Mouse (Mus musculus) neural tube, embryonic 14.5 days (tissue): ENCODE measurements around the gene Ube2o. TPM values are rescaled to one million over a fixed set of nuclear protein-coding genes. Genes with fewer than 3 reads are reported as not detected.

Experiments used
- ATAC-seq: fragments of 200-750 bp; cut with Nextera tagmentation; 2 replicates; pipeline ENCODE4 v1.8.0; 2017; ENCODE audit warnings: low read depth, mild to moderate bottlenecking, moderate TSS enrichment, moderate library complexity
- H3K27ac ChIP-seq: fragments of 300-500 bp; sonication (generic); 2 replicates; pipeline ENCODE4 v1.5.1; 2014; ENCODE audit warnings: low read depth, mild to moderate bottlenecking, control low read depth, low read length, moderate library complexity, mixed read lengths
- H3K27me3 ChIP-seq: fragments of 300-500 bp; sonication (generic); 2 replicates; pipeline ENCODE4 v1.6.1; 2014; ENCODE audit warnings: low read length; ENCODE audit not compliant: control insufficient read depth, insufficient read depth
- H3K36me3 ChIP-seq: fragments of 300-500 bp; sonication (generic); 2 replicates; pipeline ENCODE4 v1.6.1; 2014; ENCODE audit warnings: low read length, mixed read lengths; ENCODE audit not compliant: control insufficient read depth, insufficient read depth
- H3K4me1 ChIP-seq: fragments of 300-500 bp; sonication (generic); 2 replicates; pipeline ENCODE4 v1.6.1; 2014; ENCODE audit warnings: low read length; ENCODE audit not compliant: control insufficient read depth, insufficient read depth
- H3K4me2 ChIP-seq: fragments of 300-500 bp; sonication (generic); 2 replicates; pipeline ENCODE4 v1.6.1; 2014; ENCODE audit warnings: mild to moderate bottlenecking, low read depth, low read length, control low read depth
- H3K4me3 ChIP-seq: fragments of 300-500 bp; sonication (generic); 2 replicates; pipeline ENCODE4 v1.5.1; 2014; ENCODE audit warnings: low read depth, low read length, control low read depth, mixed read lengths
- H3K9ac ChIP-seq: fragments of 300-500 bp; sonication (generic); replicated peaks from 2 replicates; pipeline ENCODE4 v1.6.1; 2014; ENCODE audit warnings: low read depth, mild to moderate bottlenecking, control low read depth, low read length, mixed read lengths
- H3K9me3 ChIP-seq: fragments of 300-500 bp; sonication (generic); 2 replicates; pipeline ENCODE4 v1.6.1; 2016; ENCODE audit warnings: low read length; ENCODE audit not compliant: control insufficient read depth
- whole genome bisulfite sequencing: fragments of 180-500 bp; shearing (Covaris S2); extraction: QIAGEN DNeasy Blood & Tissue Kit; methylation state at CpG from one replicate; pipeline ENCODE4 v1.1.7; 2014; 5-methylcytosine and 5-hydroxymethylcytosine counted together
- polyA plus RNA-seq: library from polyadenylated mRNA; unstranded; fragments of >200 nt; fragmentation: Nextera tagmentation; extraction: Ambion mirVana; gene quantifications from 2 replicates; pipeline ENCODE4 v1.2.1, GENCODE M21; 2014

Gene Ube2o
- polyA plus RNA-seq, result 26.2 and 30.2 TPM in 2 replicates

- H3K4me3 ChIP-seq, result peak within 1 kb of the TSS; percentile 100
- no peaks in the 10 kb centered on the region for H3K27me3 ChIP-seq
- no peaks in the 10 kb centered on the region for H3K36me3 ChIP-seq
- H3K9me3 ChIP-seq, result no peaks in the 10 kb centered on the region
- peak within 1 kb of the TSS; percentile 56 for H3K4me2 ChIP-seq
- under 1% methylated on average over 46 of the region's 51 CpGs for WGBS
- peak within 1 kb of the TSS; percentile 96 for H3K9ac ChIP-seq
- peaks cover 24% of the 10 kb centered on the region for H3K4me1 ChIP-seq
- peak; percentile 86 for ATAC-seq
- H3K27ac ChIP-seq, result peak within 1 kb of the TSS; percentile 96
These were observed at the start of gene Ube2o for GRCm38 (mm10) chr11:116581376-116581814. Gene Ube2o, minus strand, starts transcription at chr11:116581447.

- Histone ChIP-seq H3K4me2 (no peak overlapping the region), H3K9me3 (no peaks in the 10 kb centered on the region), H3K4me3 (no peak overlapping the region), H3K4me1 (no peaks in the 10 kb centered on the region), H3K36me3 (no peaks in the 10 kb centered on the region), H3K27me3 (no peaks in the 10 kb centered on the region), H3K9ac (no peak overlapping the region), H3K27ac (no peak overlapping the region)
- no peak for ATAC-seq
- 55% methylated on average over 12 of the region's 12 CpGs for WGBS
These were observed 49.1 kb upstream of the Ube2o start for GRCm38 (mm10) chr11:116630171-116630965.

- H3K9me3 ChIP-seq, result no peaks in the 10 kb centered on the region
- WGBS, result 91% methylated on average over 6 of the region's 6 CpGs
- H3K4me3 ChIP-seq, result no peak overlapping the region
- 0 out of 2 replicates have a peak, but pooled peaks cover under 1% of the 10 kb centered on the region for H3K4me1 ChIP-seq
- peaks cover 7% of the 10 kb centered on the region; the same call in 1 of the 2 replicates for H3K27me3 ChIP-seq
- H3K36me3 ChIP-seq, result no peaks in the 10 kb centered on the region
- no peak overlapping the region for H3K27ac ChIP-seq
- ATAC-seq, result no peak
- no peak overlapping the region for H3K9ac ChIP-seq
- H3K4me2 ChIP-seq, result no peak overlapping the region
These were observed 48.2 kb upstream of the Ube2o start for GRCm38 (mm10) chr11:116629472-116629871.

DNA sequence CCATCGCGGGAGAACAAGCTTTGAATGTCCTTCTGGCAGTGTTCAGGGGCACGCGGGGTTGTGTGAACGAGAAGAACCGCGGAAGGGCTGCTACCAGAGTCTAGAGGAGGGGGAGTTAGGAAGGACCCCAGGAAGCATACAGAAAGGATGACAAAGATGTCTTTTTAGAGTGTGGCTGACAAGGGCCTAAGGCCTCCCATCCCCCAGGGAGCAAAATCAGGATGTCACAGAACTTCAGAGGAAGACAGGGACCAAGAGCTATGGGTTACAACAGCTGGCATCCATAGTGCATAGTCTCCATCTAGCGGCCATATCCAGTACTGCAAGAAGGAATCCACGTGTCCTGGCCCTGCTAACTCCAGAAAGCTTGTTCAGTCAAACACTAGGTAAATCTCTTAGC is 47.5 kb upstream of the Ube2o start:
- H3K27ac ChIP-seq, result no peak overlapping the region
- WGBS, result 62% methylated on average over 9 of the region's 9 CpGs
- no peak overlapping the region for H3K4me2 ChIP-seq
- H3K9ac ChIP-seq, result no peak overlapping the region
- no peak overlapping the region for H3K4me3 ChIP-seq
- peaks cover 7% of the 10 kb centered on the region; the same call in 1 of the 2 replicates for H3K4me1 ChIP-seq
- peaks cover 14% of the 10 kb centered on the region; the same call in 1 of the 2 replicates for H3K27me3 ChIP-seq
- peak; percentile 54; the same call in 1 of the 2 replicates for ATAC-seq
- no peaks in the 10 kb centered on the region for H3K9me3 ChIP-seq
- H3K36me3 ChIP-seq, result no peaks in the 10 kb centered on the region

DNA sequence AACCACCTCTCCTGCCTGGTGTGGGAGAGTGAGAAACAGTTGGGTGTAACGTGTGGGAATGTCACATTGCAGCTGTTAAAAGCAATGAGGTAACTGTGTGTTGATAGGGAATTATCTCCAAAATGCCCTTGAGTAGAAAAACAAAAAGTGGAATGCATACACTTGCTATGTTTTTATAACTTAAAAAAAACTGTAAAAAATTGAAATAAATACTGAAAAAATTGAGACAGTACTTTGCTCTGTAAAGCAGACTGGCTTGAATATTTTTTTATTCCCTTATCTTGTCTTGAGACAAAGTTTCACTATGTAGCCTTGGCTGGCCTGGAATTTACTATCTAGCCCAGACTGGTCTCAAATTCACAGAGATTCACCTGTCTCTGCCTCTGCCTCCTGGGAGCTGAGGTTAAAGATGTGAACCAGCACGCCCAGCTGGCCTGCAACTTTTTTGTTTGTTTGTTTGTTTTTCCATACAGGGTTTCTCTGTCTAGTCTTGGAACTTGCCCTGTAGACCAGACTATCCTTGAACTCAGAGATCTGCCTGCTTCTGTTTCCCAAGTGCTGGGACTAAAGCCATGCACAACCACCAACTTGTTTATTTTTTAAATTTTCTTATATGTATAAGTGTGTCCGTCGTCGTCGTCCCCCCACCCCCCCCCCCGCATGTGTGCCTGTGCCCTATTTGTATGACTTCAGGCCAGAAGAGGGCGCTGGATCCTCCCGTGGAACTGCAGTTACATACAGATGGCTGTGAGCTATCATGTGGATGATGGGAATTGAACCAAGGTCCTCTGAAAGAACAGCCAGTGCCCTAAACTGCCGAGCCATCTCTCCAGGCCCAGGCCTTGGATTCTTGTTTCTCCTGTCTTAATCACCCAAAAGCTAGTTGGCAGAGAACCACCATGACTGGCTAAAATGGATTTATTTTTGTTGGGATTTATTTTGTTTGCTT is 46.1 kb upstream of the Ube2o start:
- Histone ChIP-seq H3K9ac (no peak overlapping the region), H3K4me2 (no peak overlapping the region), H3K27ac (no peak overlapping the region), H3K27me3 (peaks cover 20% of the 10 kb centered on the region), H3K9me3 (no peaks in the 10 kb centered on the region), H3K4me1 (peaks cover 9% of the 10 kb centered on the region; the same call in 1 of the 2 replicates), H3K4me3 (no peak overlapping the region), H3K36me3 (no peaks in the 10 kb centered on the region)
- ATAC-seq, result no peak
- WGBS, result 38% methylated on average over 10 of the region's 10 CpGs

GRCm38 (mm10) chr11:116626299-116627071 is 45.2 kb upstream of the Ube2o start, which contains the start of gene Rhbdf2:
Gene Rhbdf2, minus strand, starts transcription at chr11:116627019.
- no peak for ATAC-seq
- H3K9ac ChIP-seq, result no peak within 1 kb of the TSS
- H3K4me2 ChIP-seq, result no peak within 1 kb of the TSS
- WGBS, result 74% methylated on average over 10 of the region's 10 CpGs
- H3K27ac ChIP-seq, result no peak within 1 kb of the TSS
- no peaks in the 10 kb centered on the region for H3K9me3 ChIP-seq
- peaks cover 20% of the 10 kb centered on the region for H3K27me3 ChIP-seq
- no peak within 1 kb of the TSS for H3K4me3 ChIP-seq
- no peaks in the 10 kb centered on the region for H3K36me3 ChIP-seq
- H3K4me1 ChIP-seq, result peaks cover 9% of the 10 kb centered on the region; the same call in 1 of the 2 replicates

DNA sequence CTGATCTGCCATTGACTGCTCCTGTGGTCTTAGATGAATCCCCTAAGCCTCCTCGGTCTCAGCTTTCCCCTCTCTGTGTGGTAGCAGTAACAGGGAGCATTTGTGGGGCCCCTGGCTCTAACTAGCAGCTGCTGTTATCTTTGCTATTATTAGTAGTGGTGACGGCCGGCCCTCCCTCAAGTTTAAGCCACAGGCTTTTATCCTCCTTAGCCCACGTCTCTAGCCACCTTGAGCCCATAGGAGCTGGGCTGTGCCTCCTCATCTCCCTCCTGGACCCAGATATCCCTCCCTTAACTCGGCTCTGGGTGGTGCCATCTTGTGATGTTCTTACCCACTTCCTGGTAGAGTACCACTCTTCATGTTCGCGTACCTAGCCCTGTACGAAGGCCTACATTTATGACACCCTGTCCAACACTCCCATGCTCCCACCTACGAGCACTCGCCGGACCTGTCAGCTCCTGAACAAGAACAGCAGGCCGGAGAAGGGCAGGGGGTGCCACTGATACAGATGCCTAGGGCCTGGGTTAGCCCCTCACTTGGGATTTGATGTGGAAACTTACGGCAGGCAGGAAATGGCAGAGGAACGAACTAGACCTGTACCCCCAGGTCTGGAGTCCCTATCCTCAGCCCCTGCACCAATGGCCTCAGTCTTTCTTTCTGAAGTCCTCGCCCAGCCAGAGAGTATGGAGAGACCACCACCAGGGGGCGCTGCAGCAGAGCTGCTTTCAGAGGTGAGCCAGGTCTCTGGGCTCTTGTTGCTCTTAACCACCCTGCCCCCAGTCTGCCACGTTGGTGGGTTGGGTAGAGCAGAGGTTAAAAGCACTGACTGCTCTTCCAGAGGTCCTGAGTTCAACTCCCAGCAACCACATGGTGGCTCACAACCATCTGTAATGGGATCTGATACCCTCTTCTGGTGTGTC is 44.1 kb upstream of the Ube2o start:
- no peak for ATAC-seq

More for the DNA sequence above, 44.1 kb upstream of the Ube2o start:
- Histone ChIP-seq H3K27me3 (peaks cover 20% of the 10 kb centered on the region), H3K9me3 (no peaks in the 10 kb centered on the region), H3K4me2 (no peak overlapping the region), H3K4me3 (no peak overlapping the region), H3K36me3 (no peaks in the 10 kb centered on the region), H3K9ac (no peak overlapping the region), H3K27ac (no peak overlapping the region), H3K4me1 (peaks cover 19% of the 10 kb centered on the region)
- WGBS, result 77% methylated on average over 17 of the region's 17 CpGs
